Mouse (Mus musculus): ENCODE data around the gene Mtmr6.
"Not testable (repeated sequence)": the region's sequence is repeated elsewhere in the genome, so short reads cannot be mapped to it uniquely, and the experiment has no call there.

The Mtmr6 gene

DNA sequence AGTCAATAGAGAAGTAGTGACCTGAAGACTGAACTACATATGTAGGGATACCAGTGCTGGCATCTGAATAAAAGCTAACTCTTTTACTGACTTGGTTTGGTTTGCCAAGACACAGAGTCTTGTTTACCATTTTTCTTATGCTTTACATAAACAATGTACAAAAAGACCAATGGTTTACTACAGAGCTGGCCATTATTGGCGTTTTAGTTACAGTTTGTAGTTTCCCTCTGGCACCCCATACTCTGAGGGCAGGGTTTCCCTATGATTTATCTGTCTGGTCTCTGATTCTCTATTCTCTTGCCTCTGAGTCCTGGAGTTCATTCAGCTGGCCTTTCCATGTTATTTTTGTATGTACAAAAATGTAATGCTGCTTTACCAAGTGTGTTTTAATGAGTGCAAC is 30.5 kb downstream of the Mtmr6 start:
- DNase-seq (ENCODE audit: low spot score), result no peak

- no peak for DNase-seq (ENCODE audit: low spot score)
These were observed 35.4 kb downstream of the Mtmr6 start for GRCm38 (mm10) chr14:60300224-60300991.

- no peak for DNase-seq (ENCODE audit: low spot score)
These were observed 36.0 kb downstream of the Mtmr6 start for GRCm38 (mm10) chr14:60301024-60301423.

DNA sequence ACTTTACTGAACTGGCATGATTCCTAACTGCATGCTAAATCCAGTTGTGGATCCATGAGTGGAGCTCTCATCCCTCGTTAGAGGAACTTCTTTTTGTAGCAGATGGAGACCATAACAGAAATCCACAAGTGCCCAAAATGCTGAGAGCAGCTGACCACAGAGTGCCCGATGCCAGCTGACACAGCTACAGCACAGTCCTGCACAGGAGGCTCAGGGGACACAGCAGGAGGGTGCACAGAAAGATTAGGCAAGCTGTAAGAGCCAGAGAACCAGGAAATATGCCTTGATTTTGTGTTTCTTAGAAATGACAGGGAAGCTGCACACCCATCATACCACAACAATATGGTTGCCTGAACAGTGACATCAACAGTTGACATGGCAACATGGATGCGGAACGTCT is 37.4 kb downstream of the Mtmr6 start:
- DNase-seq (ENCODE audit: low spot score), result no peak

GRCm38 (mm10) chr14:60304441-60305220 is 39.6 kb downstream of the Mtmr6 start:
- no peak for DNase-seq (ENCODE audit: low spot score)

GRCm38 (mm10) chr14:60308113-60308512 is 43.1 kb downstream of the Mtmr6 start:
- DNase-seq (ENCODE audit: low spot score), result no peak

- DNase-seq (ENCODE audit: low spot score), result no peak
These were observed 45.7 kb downstream of the Mtmr6 start for GRCm38 (mm10) chr14:60310691-60311090.

- no peak for DNase-seq (ENCODE audit: low spot score)
These were observed 54.2 kb downstream of the Mtmr6 start for GRCm38 (mm10) chr14:60319231-60319630.

GRCm38 (mm10) chr14:60320813-60321212 is 55.8 kb downstream of the Mtmr6 start:
- no peak for DNase-seq (ENCODE audit: low spot score)

GRCm38 (mm10) chr14:60340001-60340400 is 75.0 kb downstream of the Mtmr6 start:
- DNase-seq (ENCODE audit: low spot score), result not testable (repeated sequence)

- DNase-seq (ENCODE audit: low spot score), result no peak
These were observed 75.5 kb downstream of the Mtmr6 start for GRCm38 (mm10) chr14:60340570-60340969.

DNA sequence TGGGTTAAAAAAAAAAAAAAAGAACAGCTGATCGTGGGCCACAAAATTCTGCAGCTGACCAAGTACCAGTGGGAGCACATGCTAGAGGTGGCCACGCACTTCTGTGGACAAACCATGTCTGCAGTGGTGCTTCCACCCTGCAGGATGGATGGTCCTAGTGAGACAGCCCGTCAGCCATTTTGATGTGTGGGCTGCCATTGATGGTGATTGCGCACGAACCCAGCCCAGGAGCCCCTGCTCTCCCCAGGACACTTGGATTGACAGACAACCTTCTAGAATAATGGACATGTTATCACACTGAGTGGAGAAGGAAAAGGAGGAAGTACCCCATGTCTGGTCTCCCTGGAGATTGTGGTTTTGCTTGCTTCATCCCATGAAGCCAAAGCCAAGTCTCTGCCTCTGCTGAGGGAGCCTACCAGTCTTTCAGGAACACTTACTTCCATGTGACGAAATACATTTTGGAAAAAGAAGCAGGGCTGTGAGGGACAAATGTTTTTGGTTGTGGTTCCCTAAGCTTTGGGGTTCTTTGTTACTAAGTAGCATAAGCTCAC is 80.4 kb downstream of the Mtmr6 start:
- no peak for DNase-seq (ENCODE audit: low spot score)
